20 mouse cellular contexts compared by ENCODE assay signal in genomic region chr9:65998965-65999364, GRCm38 (mm10).
DNase-seq lines count a peak whose midpoint lies in the region; ATAC-seq and TF ChIP-seq lines count a peak whose summit lies in the region.
"Had no signal": no experiment of that assay in that cellular context is flagged by ENCODE, and none has a peak within 500 bp of the region (broad histone marks: within the 10 kb centered on the region; RNA-seq: fewer than 3 reads in every experiment).

No protein-coding gene starts in this region.

- no peaks in the 10 kb centered on the region for H3K27me3 ChIP-seq in midbrain, postnatal 0 days (ENCODE audit: insufficient read depth, low read length)
- no peaks in the 10 kb centered on the region for H3K27me3 ChIP-seq in midbrain, embryonic 16.5 days (ENCODE audit: control insufficient read depth, insufficient read depth, low read depth, low read length)
- no peaks in the 10 kb centered on the region for H3K27me3 ChIP-seq in limb, embryonic 13.5 days
- H3K27me3 ChIP-seq: CH12.LX; embryonic facial prominence, embryonic 15.5 days; hindbrain, embryonic 12.5 days; Patski had no signal

- no peak overlapping the region for H3K9ac ChIP-seq in midbrain, postnatal 0 days (replicated peaks; ENCODE audit: low read length, poor library complexity, severe bottlenecking)
- no peak overlapping the region for H3K9ac ChIP-seq in midbrain, embryonic 16.5 days (ENCODE audit: low read depth, low read length)
- H3K9ac ChIP-seq in limb, embryonic 13.5 days: no peak overlapping the region
- H3K9ac ChIP-seq: embryonic facial prominence, embryonic 15.5 days; hindbrain, embryonic 12.5 days had no signal

- no peak overlapping the region for H3K4me2 ChIP-seq in midbrain, postnatal 0 days (ENCODE audit: low read depth, low read length, poor library complexity, severe bottlenecking)
- H3K4me2 ChIP-seq in midbrain, embryonic 16.5 days (ENCODE audit: low read length): no peak overlapping the region
- H3K4me2 ChIP-seq in limb, embryonic 13.5 days (replicated peaks): 0 out of 2 replicates have a peak overlapping the region, but pooled peaks have one; percentile 16
- H3K4me2 ChIP-seq: embryonic facial prominence, embryonic 15.5 days; hindbrain, embryonic 12.5 days had no signal

- no peaks in the 10 kb centered on the region for H3K9me3 ChIP-seq in midbrain, postnatal 0 days (ENCODE audit: low read length)
- H3K9me3 ChIP-seq in midbrain, embryonic 16.5 days (replicated peaks; ENCODE audit: control insufficient read depth, low read length, poor library complexity, severe bottlenecking): no peaks in the 10 kb centered on the region
- H3K9me3 ChIP-seq in limb, embryonic 13.5 days: no peaks in the 10 kb centered on the region
- H3K9me3 ChIP-seq: embryonic facial prominence, embryonic 15.5 days; heart, embryonic 10.5 days; hindbrain, embryonic 12.5 days had no signal

- DNase-seq in gastrocnemius, adult 18-20 months (ENCODE audit: low spot score): peak; percentile 20
- DNase-seq in gastrocnemius, adult 8-10 months (ENCODE audit: low spot score in 2 of 2): no peak
- peak; percentile 10 for DNase-seq in midbrain, postnatal 0 days (ENCODE audit: low spot score)
- no peak for DNase-seq in right cerebral cortex, postnatal 25 days
- DNase-seq: cerebellum, adult 18-20 months; cerebellum, adult 9-11 months; cerebellum, postnatal 36 days; heart, adult 18-20 months; heart, postnatal 10 days; heart, postnatal 4 days had no signal

- H3K36me3 ChIP-seq in midbrain, postnatal 0 days (ENCODE audit: insufficient read depth, low read length): peaks cover 7% of the 10 kb centered on the region; the same call in 1 of the 2 replicates
- H3K36me3 ChIP-seq in midbrain, embryonic 16.5 days (ENCODE audit: control insufficient read depth, insufficient read depth, low read length): peaks cover 11% of the 10 kb centered on the region; the same call in 1 of the 2 replicates
- peaks cover 23% of the 10 kb centered on the region for H3K36me3 ChIP-seq in limb, embryonic 13.5 days

- WGBS in midbrain, postnatal 0 days: 50% methylated on average over 5 of the region's 5 CpGs
- 53% methylated on average over 5 of the region's 5 CpGs for WGBS in midbrain, embryonic 16.5 days
- 24% methylated on average over 5 of the region's 5 CpGs for WGBS in limb, embryonic 13.5 days

- H3K4me3 ChIP-seq in midbrain, postnatal 0 days (ENCODE audit: low read depth, low read length): no peak overlapping the region
- H3K4me3 ChIP-seq in midbrain, embryonic 16.5 days (ENCODE audit: low read depth, low read length): no peak overlapping the region
- no peak overlapping the region for H3K4me3 ChIP-seq in limb, embryonic 13.5 days
- H3K4me3 ChIP-seq: embryonic facial prominence, embryonic 15.5 days; erythroblast, embryonic 14.5 days; heart, embryonic 10.5 days; hindbrain, embryonic 12.5 days had no signal

- ATAC-seq in midbrain, postnatal 0 days (ENCODE audit: low FRiP score): no peak
- no peak for ATAC-seq in midbrain, embryonic 16.5 days
- ATAC-seq in limb, embryonic 13.5 days (ENCODE audit: low FRiP score, low read depth): peak; percentile 61
- ATAC-seq: activated CD4-positive, CD25-positive, alpha-beta regulatory T cell, adult 4 months; forebrain, embryonic 16.5 days; Patski had no signal

- no peak for TF ChIP-seq CTCF in midbrain, postnatal 0 days (IDR thresholded peaks at IDR 0.05)

- H3K27ac ChIP-seq in midbrain, postnatal 0 days (ENCODE audit: low read depth, low read length): no peak overlapping the region
- H3K27ac ChIP-seq in midbrain, embryonic 16.5 days (ENCODE audit: low read length): no peak overlapping the region
- H3K27ac ChIP-seq in limb, embryonic 13.5 days: peak overlapping the region; percentile 58; the same call in 1 of the 2 replicates
- H3K27ac ChIP-seq: embryonic facial prominence, embryonic 15.5 days; heart, embryonic 10.5 days; hindbrain, embryonic 12.5 days had no signal

- H3K4me1 ChIP-seq in midbrain, postnatal 0 days (ENCODE audit: insufficient read depth, low read length): no peaks in the 10 kb centered on the region; the same call in 1 of the 2 replicates
- H3K4me1 ChIP-seq in midbrain, embryonic 16.5 days (ENCODE audit: control insufficient read depth, insufficient read depth, low read length): no peaks in the 10 kb centered on the region
- peaks cover 11% of the 10 kb centered on the region for H3K4me1 ChIP-seq in limb, embryonic 13.5 days
- H3K4me1 ChIP-seq: embryonic facial prominence, embryonic 15.5 days; heart, embryonic 10.5 days; hindbrain, embryonic 12.5 days had no signal

Comparison
In these comparisons a context has a peak if more than half of its experiments do, and no peak if none do; other contexts are left out.
1. DNase-seq: peak in gastrocnemius, adult 18-20 months (single experiment) and midbrain, postnatal 0 days (single experiment); none in gastrocnemius, adult 8-10 months (0 of 2) and right cerebral cortex, postnatal 25 days (single experiment).